Mouse (Mus musculus): ENCODE data around the gene Ppp1r13b. TPM values are rescaled to one million over a fixed set of nuclear protein-coding genes. Genes with fewer than 3 reads are reported as not detected.

Gene Ppp1r13b
- total and polyA plus RNA-seq, 3 experiments = 1.5 to 8.7 TPM; not detected in 1

DNA sequence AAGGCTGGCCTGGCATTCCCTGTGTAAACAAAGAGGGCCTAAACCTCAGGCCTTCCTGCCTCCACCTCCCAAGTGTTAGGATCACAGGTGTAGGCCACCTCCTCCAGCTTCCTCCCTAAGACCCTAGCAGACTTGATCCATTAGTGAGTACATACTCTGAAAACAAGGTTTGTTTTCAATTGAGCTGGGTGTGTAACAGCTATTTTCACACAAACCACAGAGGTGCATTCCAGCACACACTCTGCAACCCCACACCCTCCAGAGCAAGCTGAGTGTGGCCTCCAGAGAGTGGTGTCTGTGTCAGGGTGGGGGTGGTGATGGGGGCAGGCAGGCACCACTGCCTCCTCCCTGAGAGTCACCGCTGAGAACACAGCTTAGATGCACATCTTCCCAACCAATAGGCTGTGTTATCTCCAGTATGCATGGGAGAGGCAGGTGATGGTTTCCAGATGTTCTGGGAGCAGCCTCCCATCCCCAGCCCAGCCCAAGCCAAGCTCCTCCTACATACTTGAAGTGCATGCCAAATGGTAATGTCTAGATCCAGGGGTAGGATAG is 30.8 kb upstream of the Ppp1r13b start:
- Histone ChIP-seq H3K36me3 (ENCODE audit: control insufficient read depth in 1 of 2, insufficient read depth in 2 of 2, low read length in 2 of 2) (no peaks in the 10 kb centered on the region; a peak in 1 of 4 replicates), H3K27ac (ENCODE audit: control insufficient read depth, low read depth, low read length) (no peak overlapping the region), H3K4me1 (ENCODE audit: control insufficient read depth in 1 of 2, insufficient read depth in 2 of 2, low read length in 2 of 2) (peaks cover 4 to 9% of the 10 kb centered on the region in 2 experiments; a peak in 3 of 4 replicates), H3K79me2 (ENCODE audit: control insufficient read depth, insufficient read depth, low read length, poor library complexity) (no peaks in the 10 kb centered on the region), H3K9ac (ENCODE audit: control insufficient read depth, low read depth, low read length, poor library complexity, severe bottlenecking) (no peak overlapping the region), H3K9me3 (replicated peaks; ENCODE audit: insufficient read depth, low read length) (no peaks in the 10 kb centered on the region), H3K4me3 (ENCODE audit: control insufficient read depth in 1 of 2, insufficient read depth in 1 of 2, low read depth in 2 of 2, low read length in 2 of 2) (no peak overlapping the region), H3K27me3 (ENCODE audit: control insufficient read depth in 1 of 2, insufficient read depth in 2 of 2, low read length in 2 of 2) (no peaks in the 10 kb centered on the region)
- TF ChIP-seq NRF1 (IDR thresholded peaks at IDR 0.05; ENCODE audit: insufficient read depth, low read depth, low read length, poor library complexity, severe bottlenecking) = no peak
- TF ChIP-seq MAFK (IDR thresholded peaks at IDR 0.05; ENCODE audit: borderline replicate concordance, low read depth, low read length) = no peak
- no peak for TF ChIP-seq TAL1 (IDR thresholded peaks at IDR 0.05; ENCODE audit: low read length)
- no peak for DNase-seq (ENCODE audit: low read depth, low spot score)

DNA sequence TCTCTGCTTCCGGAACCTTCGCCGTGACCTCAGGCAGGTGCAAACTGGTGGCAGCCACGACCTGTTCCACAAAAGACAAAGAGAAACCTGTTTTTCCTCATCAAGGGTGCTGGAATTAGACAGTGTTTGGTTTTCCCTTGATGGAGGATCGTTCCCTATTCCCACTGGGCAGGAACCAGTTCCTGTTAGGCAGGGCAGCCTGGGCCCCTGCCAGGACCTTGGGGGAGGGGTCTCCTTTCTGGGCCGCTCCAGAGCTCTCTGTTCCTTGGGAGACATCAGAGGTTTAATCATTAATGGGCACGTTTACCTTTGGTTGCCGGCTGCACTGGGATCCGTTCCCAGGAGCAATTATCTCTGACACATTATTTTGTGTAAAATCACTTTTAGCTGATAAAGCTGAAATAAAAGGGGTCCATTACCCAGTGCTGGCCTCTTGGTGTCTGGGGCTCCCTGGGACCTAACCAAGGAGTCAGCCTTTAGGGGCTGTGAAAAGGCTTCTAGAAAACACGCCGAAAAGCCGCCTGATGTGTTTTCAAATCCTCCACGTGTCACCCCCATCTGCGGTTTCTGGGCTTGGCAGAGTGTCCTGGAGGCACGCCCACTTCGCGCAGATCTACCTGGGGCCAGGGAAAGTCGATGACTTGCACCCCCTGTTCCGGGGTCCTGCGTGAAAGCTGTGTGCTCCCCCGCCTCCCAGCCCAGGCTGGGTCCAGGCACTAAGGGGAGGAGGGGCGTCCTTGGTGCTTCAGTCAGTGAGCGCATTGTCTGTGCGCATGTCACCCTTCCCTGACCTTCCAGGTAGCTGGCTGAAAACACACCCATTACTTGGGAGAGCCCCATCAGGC is 29.0 kb upstream of the Ppp1r13b start:
- no peaks in the 10 kb centered on the region for H3K9me3 ChIP-seq (replicated peaks; ENCODE audit: insufficient read depth, low read length)
- no peak for DNase-seq (ENCODE audit: low read depth, low spot score)
- peaks cover 4 to 9% of the 10 kb centered on the region in 2 experiments; a peak in 3 of 4 replicates for H3K4me1 ChIP-seq (ENCODE audit: control insufficient read depth in 1 of 2, insufficient read depth in 2 of 2, low read length in 2 of 2)
- TF ChIP-seq RAD21 (IDR thresholded peaks at IDR 0.05; ENCODE audit: low read depth, low read length) (no peak), RCOR1 (IDR thresholded peaks at IDR 0.05; ENCODE audit: low read depth, low read length) (0 out of 2 replicates have a peak, but pooled peaks have one; percentile 7), POLR2AphosphoS2 (IDR thresholded peaks at IDR 0.05; ENCODE audit: low read length) (no peak), USF1 (IDR thresholded peaks at IDR 0.05; ENCODE audit: low read depth, low read length) (0 out of 2 replicates have a peak, but pooled peaks have one; percentile 27), BHLHE40 (IDR thresholded peaks at IDR 0.05; ENCODE audit: borderline replicate concordance, low read depth, low read length) (0 out of 2 replicates have a peak, but pooled peaks have one; percentile 6), MXI1 (IDR thresholded peaks at IDR 0.05; ENCODE audit: low read depth, low read length) (peak; percentile 75), TCF12 (IDR thresholded peaks at IDR 0.05; ENCODE audit: low read depth, low read length) (peak; percentile 40; the same call in 1 of the 2 replicates), SIN3A (IDR thresholded peaks at IDR 0.05; ENCODE audit: low read length) (peak; percentile 31; the same call in 1 of the 2 replicates), EP300 (IDR thresholded peaks at IDR 0.05; ENCODE audit: low read depth in 1 of 2, low read length in 2 of 2) (0 out of 4 replicates have a peak, but pooled peaks of 1 of the 2 experiments have one; percentile 12)
- no peak overlapping the region for H3K9ac ChIP-seq (ENCODE audit: control insufficient read depth, low read depth, low read length, poor library complexity, severe bottlenecking)
- H3K36me3 ChIP-seq (ENCODE audit: control insufficient read depth in 1 of 2, insufficient read depth in 2 of 2, low read length in 2 of 2) = no peaks in the 10 kb centered on the region; a peak in 1 of 4 replicates
- no peaks in the 10 kb centered on the region for H3K27me3 ChIP-seq (ENCODE audit: control insufficient read depth in 1 of 2, insufficient read depth in 2 of 2, low read length in 2 of 2)
- H3K27ac ChIP-seq (ENCODE audit: control insufficient read depth, low read depth, low read length) = no peak overlapping the region
- H3K79me2 ChIP-seq (ENCODE audit: control insufficient read depth, insufficient read depth, low read length, poor library complexity) = no peaks in the 10 kb centered on the region
- 0 out of 4 replicates have a peak overlapping the region, but pooled peaks of 1 of the 2 experiments have one; percentile 7 for H3K4me3 ChIP-seq (ENCODE audit: control insufficient read depth in 1 of 2, insufficient read depth in 1 of 2, low read depth in 2 of 2, low read length in 2 of 2)

Data from MEL (cell line).